Mouse (Mus musculus) bone marrow, adult 2 months (tissue): ENCODE measurements around the gene Tssk6.
A peak's percentile ranks its signal among the peaks of the same experiment; 100 is the strongest.

ENCODE experiments used
- CTCF ChIP-seq: fragments of 200-500 bp; IDR thresholded peaks from 2 replicates; pipeline ENCODE4 v1.5.1; 2011; ENCODE audit warnings: low read length, control low read depth; ENCODE audit not compliant: control insufficient read depth, insufficient read depth
- POLR2A ChIP-seq: fragments of 200-500 bp; IDR thresholded peaks from 2 replicates; pipeline ENCODE4 v1.6.1; 2011; ENCODE audit warnings: low read depth, mild to moderate bottlenecking, control low read depth, low read length, borderline replicate concordance; ENCODE audit not compliant: control insufficient read depth

GRCm38 (mm10) chr8:69887289-69888243 is 14.4 kb upstream of the Tssk6 start, which contains the start of gene Cilp2:
- TF ChIP-seq CTCF (no peak), POLR2A (peak; percentile 15; the same call in 1 of the 2 replicates)
